Mouse (Mus musculus) kidney, postnatal 0 days (tissue): Measurements from ENCODE around the gene Mapre1. TPM values are rescaled to one million over a fixed set of nuclear protein-coding genes. Genes with fewer than 3 reads are reported as not detected.
"Not testable (repeated sequence)": the region's sequence is repeated elsewhere in the genome, so short reads cannot be mapped to it uniquely, and the experiment has no call there.

ENCODE experiments used
- ATAC-seq: fragments of 200-750 bp; cut with Nextera tagmentation; replicated peaks from 2 replicates; pipeline ENCODE4 v1.8.0; 2017; ENCODE audit warnings: low read depth, moderate number of reproducible peaks, moderate TSS enrichment, moderate library complexity; ENCODE audit not compliant: low FRiP score
- DNase-seq: peaks from one replicate; pipeline ENCODE4 v3.0.0-alpha.2; 2016; ENCODE audit warnings: low spot score
- H3K27ac ChIP-seq: fragments of 300-500 bp; sonication (generic); 2 replicates; pipeline ENCODE4 v1.5.1; 2014; ENCODE audit warnings: mild to moderate bottlenecking
- H3K27me3 ChIP-seq: fragments of 300-500 bp; sonication (generic); 2 replicates; pipeline ENCODE4 v1.6.1; 2014; ENCODE audit warnings: low read length, mixed read lengths; ENCODE audit not compliant: insufficient read depth
- H3K36me3 ChIP-seq: fragments of 300-500 bp; sonication (generic); 2 replicates; pipeline ENCODE4 v1.6.1; 2014; ENCODE audit warnings: low read length, mixed read lengths; ENCODE audit not compliant: insufficient read depth
- H3K4me1 ChIP-seq: fragments of 300-500 bp; sonication (generic); replicated peaks from 2 replicates; pipeline ENCODE4 v1.6.1; 2014; ENCODE audit warnings: antibody characterized with exemption, low read length, mixed read lengths; ENCODE audit not compliant: insufficient read depth
- H3K4me2 ChIP-seq: fragments of 300-500 bp; sonication (generic); 2 replicates; pipeline ENCODE4 v1.6.1; 2014; ENCODE audit warnings: mild to moderate bottlenecking, low read length, moderate library complexity, mixed read lengths
- H3K4me3 ChIP-seq: fragments of 300-500 bp; sonication (generic); replicated peaks from 2 replicates; pipeline ENCODE4 v1.5.1; 2014; ENCODE audit warnings: low read depth, low read length
- H3K9ac ChIP-seq: fragments of 300-500 bp; sonication (generic); 2 replicates; pipeline ENCODE4 v1.6.1; 2014; ENCODE audit warnings: low read depth, low read length
- H3K9me3 ChIP-seq: fragments of 300-500 bp; sonication (generic); replicated peaks from 2 replicates; pipeline ENCODE4 v1.6.1; 2016; ENCODE audit warnings: low read length, inconsistent platforms, mixed read lengths
- CTCF ChIP-seq: IDR thresholded peaks from 2 replicates; pipeline ENCODE4 v1.5.1; 2016; ENCODE audit warnings: antibody characterized with exemption, low read depth, mild to moderate bottlenecking, moderate library complexity
- WGBS: fragments of 180-500 bp; shearing (Covaris S2); extraction: QIAGEN DNeasy Blood & Tissue Kit; methylation state at CpG from one replicate; pipeline ENCODE4 v1.1.7; 2014; 5-methylcytosine and 5-hydroxymethylcytosine counted together
- polyA plus RNA-seq: library from polyadenylated mRNA; unstranded; fragments of >200 nt; fragmentation: Nextera tagmentation; extraction: Ambion mirVana; gene quantifications from 2 replicates; pipeline ENCODE4 v1.2.1, GENCODE M21; 2015

The Mapre1 gene
- polyA plus RNA-seq, 1 experiment from 2014 or later, result 192 TPM

GRCm38 (mm10) chr2:153712646-153713091 lies 28.4 kb upstream of the Mapre1 start:
- Histone ChIP-seq H3K27me3 (no peaks in the 10 kb centered on the region), H3K36me3 (no peaks in the 10 kb centered on the region), H3K4me2 (no peak overlapping the region), H3K4me1 (no peaks in the 10 kb centered on the region), H3K27ac (no peak overlapping the region), H3K4me3 (no peak overlapping the region), H3K9ac (no peak overlapping the region), H3K9me3 (no peaks in the 10 kb centered on the region)
- WGBS, result 49% methylated on average over 3 of the region's 3 CpGs
- TF ChIP-seq CTCF, result no peak
- DNase-seq (no peak), ATAC-seq (no peak)

GRCm38 (mm10) chr2:153713227-153713626 lies 27.8 kb upstream of the Mapre1 start:
- TF ChIP-seq CTCF, result no peak
- Histone ChIP-seq H3K27ac (no peak overlapping the region), H3K27me3 (no peaks in the 10 kb centered on the region), H3K4me3 (no peak overlapping the region), H3K9ac (no peak overlapping the region), H3K36me3 (no peaks in the 10 kb centered on the region), H3K4me1 (no peaks in the 10 kb centered on the region), H3K4me2 (no peak overlapping the region), H3K9me3 (no peaks in the 10 kb centered on the region)
- ATAC-seq (no peak), DNase-seq (no peak)
- 57% methylated on average over 4 of the region's 4 CpGs for WGBS

GRCm38 (mm10) chr2:153717861-153718260 lies 23.2 kb upstream of the Mapre1 start:
- WGBS, result 68% methylated on average over 3 of the region's 3 CpGs
- not testable (repeated sequence) for H3K4me3 ChIP-seq, DNase-seq, H3K9ac ChIP-seq, H3K9me3 ChIP-seq, H3K36me3 ChIP-seq, H3K27me3 ChIP-seq, H3K27ac ChIP-seq, H3K4me2 ChIP-seq, ATAC-seq, H3K4me1 ChIP-seq

GRCm38 (mm10) chr2:153723098-153723497 lies 18.0 kb upstream of the Mapre1 start:
- Histone ChIP-seq H3K27me3 (no peaks in the 10 kb centered on the region), H3K4me2 (no peak overlapping the region), H3K4me1 (no peaks in the 10 kb centered on the region), H3K36me3 (no peaks in the 10 kb centered on the region), H3K27ac (no peak overlapping the region), H3K9me3 (no peaks in the 10 kb centered on the region), H3K4me3 (no peak overlapping the region), H3K9ac (no peak overlapping the region)
- WGBS, result 86% methylated on average over 1 of the region's 1 CpGs
- ATAC-seq (no peak), DNase-seq (no peak)
- no peak for TF ChIP-seq CTCF

- no peaks in the 10 kb centered on the region for H3K4me1 ChIP-seq
- no peak for TF ChIP-seq CTCF
- no peaks in the 10 kb centered on the region for H3K9me3 ChIP-seq
- no peaks in the 10 kb centered on the region for H3K27me3 ChIP-seq
- ATAC-seq (no peak), DNase-seq (no peak)
- no peaks in the 10 kb centered on the region for H3K36me3 ChIP-seq
- no peak overlapping the region for H3K4me2 ChIP-seq
- no peak overlapping the region for H3K4me3 ChIP-seq
- H3K27ac ChIP-seq, result no peak overlapping the region
- no peak overlapping the region for H3K9ac ChIP-seq
- 93% methylated on average over 2 of the region's 2 CpGs for WGBS
These were observed 16.6 kb upstream of the Mapre1 start for GRCm38 (mm10) chr2:153724424-153724823.

GRCm38 (mm10) chr2:153724871-153725270 lies 16.2 kb upstream of the Mapre1 start:
- H3K27me3 ChIP-seq, result no peaks in the 10 kb centered on the region
- no peaks in the 10 kb centered on the region for H3K4me1 ChIP-seq
- H3K9me3 ChIP-seq, result no peaks in the 10 kb centered on the region
- no peak for TF ChIP-seq CTCF
- no peak for ATAC-seq
- H3K9ac ChIP-seq, result no peak overlapping the region
- DNase-seq, result no peak
- H3K4me3 ChIP-seq, result no peak overlapping the region
- H3K36me3 ChIP-seq, result no peaks in the 10 kb centered on the region
- H3K4me2 ChIP-seq, result no peak overlapping the region
- H3K27ac ChIP-seq, result no peak overlapping the region
- WGBS, result 82% methylated on average over 2 of the region's 2 CpGs

- no peaks in the 10 kb centered on the region for H3K27me3 ChIP-seq
- no peak overlapping the region for H3K9ac ChIP-seq
- no peak for DNase-seq
- TF ChIP-seq CTCF, result no peak
- 74% methylated on average over 4 of the region's 4 CpGs for WGBS
- H3K4me1 ChIP-seq, result no peaks in the 10 kb centered on the region
- H3K4me2 ChIP-seq, result no peak overlapping the region
- no peaks in the 10 kb centered on the region for H3K36me3 ChIP-seq
- ATAC-seq, result no peak
- no peaks in the 10 kb centered on the region for H3K9me3 ChIP-seq
- H3K27ac ChIP-seq, result no peak overlapping the region
- no peak overlapping the region for H3K4me3 ChIP-seq
These were observed 15.8 kb upstream of the Mapre1 start for GRCm38 (mm10) chr2:153725291-153725690.
